Mouse (Mus musculus) cerebellum, adult 2 months (tissue): ENCODE measurements around the gene Itpr1.

Experiments
- CTCF ChIP-seq: fragments of 200-500 bp; IDR thresholded peaks from 2 replicates; pipeline ENCODE4 v1.5.1; 2011; ENCODE audit warnings: low read depth, mild to moderate bottlenecking, control low read depth, low read length, moderate library complexity, borderline replicate concordance; ENCODE audit not compliant: insufficient read depth
- POLR2A ChIP-seq: fragments of 200-500 bp; IDR thresholded peaks from 2 replicates; pipeline ENCODE4 v1.6.1; 2011; ENCODE audit warnings: low read length, control low read depth, borderline replicate concordance; ENCODE audit not compliant: insufficient read depth

GRCm38 (mm10) chr6:108599317-108599716, 386.4 kb downstream of the Itpr1 start:
- TF ChIP-seq CTCF (no peak), POLR2A (no peak)
